Mouse (Mus musculus) thymus, postnatal 0 days (tissue): ENCODE results near the gene Pcgf2. TPM values are rescaled to one million over a fixed set of nuclear protein-coding genes. Genes with fewer than 3 reads are reported as not detected.
"Not testable (repeated sequence)": the region's sequence is repeated elsewhere in the genome, so short reads cannot be mapped to it uniquely, and the experiment has no call there.

Experiments
- DNase-seq: peaks from one replicate; pipeline ENCODE4 v3.0.0-alpha.2; 2015; ENCODE audit warnings: low spot score
- polyA plus RNA-seq: library from polyadenylated mRNA; unstranded; fragments of >200 nt; fragmentation: Nextera tagmentation; extraction: Ambion mirVana; gene quantifications from 2 replicates; pipeline ENCODE4 v1.2.1, GENCODE M21; 2015

Gene Pcgf2
- polyA plus RNA-seq, 1 experiment from 2014 or later: 5.4 TPM

DNA sequence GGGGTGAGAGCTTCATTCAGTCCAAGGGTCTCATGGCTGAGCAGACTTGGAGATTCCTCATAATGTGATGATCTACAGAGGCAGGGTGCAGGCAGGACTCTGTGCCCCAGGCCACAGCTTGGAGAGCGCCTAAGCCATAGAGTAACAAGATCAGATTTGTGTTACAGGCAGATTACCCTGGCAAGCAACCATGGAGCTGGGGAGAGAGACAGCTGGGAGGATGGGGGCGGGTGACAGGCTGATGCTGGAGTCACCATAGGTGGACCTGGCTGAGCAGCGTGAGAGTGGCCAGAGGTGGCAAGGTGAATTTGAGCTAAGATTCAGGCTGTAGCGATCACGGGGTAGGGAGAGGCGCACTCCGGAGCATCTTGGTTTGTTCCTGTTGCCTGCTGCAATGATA is 32.1 kb downstream of the Pcgf2 start:
- DNase-seq: no peak

DNA sequence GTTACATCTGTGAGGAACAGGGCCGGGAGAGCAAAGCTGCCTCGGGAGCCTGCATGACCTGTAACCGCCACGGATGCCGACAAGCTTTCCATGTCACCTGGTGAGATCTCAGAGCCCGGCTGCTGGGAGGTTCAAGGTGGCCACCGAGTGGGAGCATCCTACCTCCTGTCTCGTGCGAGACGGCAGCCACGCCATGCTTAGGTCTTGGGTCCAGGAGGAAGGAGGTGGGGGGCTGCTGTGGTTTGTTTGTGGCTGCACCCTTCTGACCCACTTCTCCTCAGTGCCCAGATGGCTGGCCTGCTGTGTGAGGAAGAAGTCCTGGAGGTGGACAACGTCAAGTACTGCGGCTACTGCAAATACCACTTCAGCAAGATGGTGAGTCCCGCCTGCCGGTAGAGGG is 33.5 kb downstream of the Pcgf2 start:
- no peak for DNase-seq

DNA sequence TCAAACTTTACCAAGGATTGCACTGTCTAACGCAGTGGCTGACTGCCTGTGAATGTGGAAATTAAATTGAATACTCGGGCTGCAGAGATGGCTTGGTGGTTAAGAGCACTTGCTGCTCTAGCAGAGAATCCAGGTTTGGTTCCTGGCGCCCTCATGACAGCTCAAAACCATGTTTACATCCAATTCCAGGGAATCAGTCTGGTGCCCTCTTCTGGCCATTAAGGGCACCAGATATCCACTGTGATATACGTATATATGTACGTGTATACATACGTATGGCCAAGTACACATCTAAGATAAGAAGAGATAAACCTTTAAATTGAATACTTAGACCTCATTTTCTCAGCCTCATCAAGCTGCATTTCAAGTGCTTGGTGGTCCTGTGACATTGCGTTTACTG is 34.1 kb downstream of the Pcgf2 start:
- DNase-seq: no peak

DNA sequence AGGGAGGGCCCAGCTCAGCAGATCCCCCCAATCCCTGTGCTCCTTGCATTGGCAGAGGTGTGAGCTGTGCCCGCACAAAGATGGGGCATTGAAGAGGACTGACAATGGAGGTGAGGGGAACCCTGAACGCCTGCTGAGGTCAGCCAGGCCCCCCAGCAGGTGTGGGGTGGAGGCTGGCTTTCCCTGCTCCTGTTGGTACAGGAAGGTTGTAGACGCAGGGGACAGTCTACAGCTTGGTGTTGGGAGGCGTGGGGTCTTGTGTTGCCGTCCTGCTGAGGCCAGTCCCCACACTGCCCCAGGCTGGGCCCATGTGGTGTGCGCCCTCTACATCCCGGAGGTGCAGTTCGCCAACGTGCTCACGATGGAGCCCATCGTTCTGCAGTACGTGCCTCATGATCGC is 34.9 kb downstream of the Pcgf2 start:
- no peak for DNase-seq

DNA sequence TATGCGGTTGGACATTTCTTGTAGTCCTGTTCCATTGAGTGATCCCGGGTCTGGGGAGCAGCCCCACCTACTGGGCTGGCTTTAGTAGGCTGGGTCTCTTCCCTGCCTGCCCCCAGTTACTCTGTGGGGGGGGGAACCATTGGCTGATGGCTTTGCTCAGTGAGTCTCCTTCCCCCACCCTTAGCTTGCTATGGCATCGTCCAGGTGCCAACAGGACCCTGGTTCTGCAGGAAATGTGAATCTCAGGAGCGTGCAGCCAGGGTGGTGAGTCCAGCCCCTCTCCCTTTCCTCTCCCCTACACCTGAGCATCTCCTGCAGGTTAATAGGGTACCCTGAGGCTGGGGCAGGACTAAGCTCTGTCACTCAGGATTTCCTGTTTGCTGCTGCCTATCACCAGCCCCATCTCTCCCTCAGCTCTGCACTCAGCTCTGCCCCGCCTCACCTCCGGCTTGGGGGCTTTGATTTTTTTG is 35.5 kb downstream of the Pcgf2 start:
- DNase-seq: peak; percentile 57

DNA sequence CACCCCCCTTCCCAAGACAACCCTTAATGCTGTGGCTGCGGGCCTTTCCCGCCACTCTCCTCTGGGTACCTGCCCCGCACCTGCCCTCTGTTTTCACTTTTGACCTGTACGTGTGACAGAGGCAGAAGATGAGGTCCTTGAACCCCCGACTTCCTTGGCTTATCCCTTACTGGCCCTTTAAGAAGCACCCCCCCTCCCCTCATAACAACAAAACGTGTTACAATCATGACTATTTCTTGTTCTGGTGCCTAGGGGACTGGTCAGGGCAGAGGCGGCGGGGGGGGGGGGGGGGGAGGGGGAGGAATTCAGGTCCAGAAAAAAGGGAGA is 36.0 kb downstream of the Pcgf2 start:
- DNase-seq: no peak

DNA sequence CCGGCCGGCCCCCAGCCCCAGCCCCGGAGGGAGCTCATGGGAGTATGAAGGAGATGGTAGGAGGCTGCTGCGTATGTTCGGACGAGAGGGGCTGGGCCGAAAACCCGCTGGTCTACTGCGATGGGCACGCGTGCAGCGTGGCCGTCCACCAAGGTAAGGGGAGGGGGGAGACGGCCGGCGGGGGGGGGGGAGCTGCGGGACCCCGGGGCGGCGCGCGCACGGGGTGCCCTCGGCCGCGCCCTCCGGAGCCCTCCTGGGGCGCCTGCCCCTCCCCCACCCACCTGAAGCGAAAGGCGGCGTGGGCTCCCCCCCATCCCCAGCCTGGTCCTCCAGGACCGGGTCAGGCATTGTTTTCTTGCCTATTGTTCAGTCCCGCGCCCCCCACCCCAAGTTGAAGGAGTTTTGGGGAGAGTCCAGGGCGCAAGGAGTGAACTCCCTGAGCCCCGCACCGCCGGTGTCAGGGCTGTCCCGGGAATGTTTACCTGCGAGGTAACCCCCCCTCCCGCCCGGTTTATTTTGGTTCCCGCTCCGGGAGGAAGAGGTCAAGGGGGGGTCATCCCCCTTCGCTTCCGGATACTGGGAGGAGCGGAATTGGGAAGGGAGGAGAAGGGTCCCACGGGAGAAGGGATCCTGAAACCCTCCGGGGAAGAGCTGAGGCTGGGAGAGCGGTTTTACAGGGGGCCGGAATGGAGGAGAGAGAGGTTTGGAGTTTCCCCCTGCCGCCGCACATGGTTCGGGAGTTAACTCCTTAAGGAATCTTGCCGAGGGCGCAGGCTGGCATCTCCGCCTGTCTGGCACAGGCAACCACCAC is 36.6 kb downstream of the Pcgf2 start:
- DNase-seq: peak; percentile 45

DNA sequence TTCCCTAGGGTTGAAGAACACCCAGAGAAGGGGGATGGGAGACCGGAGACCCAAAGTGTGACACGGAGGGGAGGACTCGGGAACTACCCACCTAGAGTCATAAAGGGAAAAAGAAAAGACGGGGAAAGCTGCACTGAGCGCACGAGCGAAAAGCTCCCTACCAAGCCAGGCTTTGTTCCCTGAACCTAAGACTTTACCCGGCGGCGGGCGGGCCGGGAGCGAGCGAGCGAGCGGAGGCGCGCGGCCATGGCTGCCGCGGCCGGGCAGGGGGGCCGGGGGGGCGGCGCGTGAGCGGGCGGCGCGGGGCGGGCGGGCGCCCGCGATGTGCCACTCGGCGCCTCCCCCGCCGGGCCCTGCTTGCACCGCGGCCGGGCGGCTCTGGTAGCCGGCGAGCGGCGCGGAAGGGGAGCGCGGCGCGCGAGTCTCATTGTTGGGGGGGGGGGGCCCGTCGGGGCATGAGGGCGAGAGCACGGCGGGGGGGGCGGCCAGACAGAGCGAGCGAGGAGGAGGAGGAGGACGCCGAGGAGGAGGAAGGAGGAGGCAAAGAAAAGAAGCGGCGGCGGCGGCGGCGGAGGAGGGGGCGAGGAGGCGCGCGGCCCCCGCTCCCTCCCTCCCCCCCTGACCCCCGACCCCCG is 37.3 kb downstream of the Pcgf2 start, which contains the start of gene Mllt6:
Mllt6 (plus strand) TSS at position 522 of the 635 bp plus-strand sequence.
- peak; percentile 70 for DNase-seq

DNA sequence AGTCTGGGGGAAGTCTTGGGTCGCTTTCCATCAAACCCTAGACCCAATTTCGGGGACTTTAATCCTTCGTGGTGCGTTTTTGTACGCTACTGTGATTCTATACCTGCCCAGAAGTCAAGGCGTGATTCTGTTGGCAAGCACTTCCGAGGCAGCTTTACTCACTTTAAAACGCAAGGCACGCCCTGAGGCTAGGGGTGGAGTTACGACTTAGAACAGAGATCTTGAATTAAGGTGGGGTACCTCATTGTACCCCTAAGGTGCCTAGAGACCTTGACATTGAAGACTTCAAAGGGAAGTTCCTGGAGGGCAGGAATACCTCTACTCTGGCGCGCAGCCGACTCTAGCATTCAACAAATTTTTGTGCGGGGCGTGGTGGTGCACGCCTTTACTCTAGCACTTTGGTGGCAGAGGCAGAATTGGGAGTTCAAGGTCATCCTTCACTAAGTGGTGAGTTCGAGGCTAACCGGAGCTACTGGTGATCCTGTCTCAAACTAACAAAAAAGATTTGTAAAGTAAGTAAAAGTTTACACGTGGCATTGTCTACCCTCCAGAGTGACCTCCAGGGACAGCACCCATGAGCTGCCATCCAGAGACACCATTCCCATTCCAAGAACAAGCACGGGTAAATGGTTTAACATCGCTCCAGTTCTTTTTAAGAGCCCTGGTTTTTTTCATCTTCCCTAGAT is 37.9 kb downstream of the Pcgf2 start:
- DNase-seq: peak; percentile 65

DNA sequence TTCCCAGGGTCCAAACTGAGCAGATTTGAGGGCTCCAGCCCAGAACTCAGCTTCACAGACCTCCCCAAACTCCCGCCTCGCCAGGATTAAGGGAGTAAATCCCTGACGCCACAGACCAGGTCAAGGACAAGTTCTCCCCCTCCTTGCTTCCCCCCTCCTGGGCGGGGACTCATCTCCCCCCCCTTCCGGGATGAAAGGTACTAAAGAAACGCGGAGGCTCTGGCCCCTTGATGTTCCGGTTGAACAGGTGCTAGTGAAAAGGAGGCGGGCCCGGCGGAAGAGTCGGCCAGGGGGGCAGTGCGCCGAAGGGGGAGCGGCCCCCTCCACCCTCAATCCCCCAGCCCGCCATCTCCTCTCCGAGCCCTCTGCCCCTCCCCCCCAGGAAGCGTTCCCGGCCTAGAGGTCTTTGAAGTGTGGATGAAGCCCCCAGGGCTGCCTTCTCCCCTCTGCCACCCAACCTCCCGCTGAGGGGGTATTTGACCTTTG is 38.6 kb downstream of the Pcgf2 start:
- DNase-seq: peak; percentile 60

DNA sequence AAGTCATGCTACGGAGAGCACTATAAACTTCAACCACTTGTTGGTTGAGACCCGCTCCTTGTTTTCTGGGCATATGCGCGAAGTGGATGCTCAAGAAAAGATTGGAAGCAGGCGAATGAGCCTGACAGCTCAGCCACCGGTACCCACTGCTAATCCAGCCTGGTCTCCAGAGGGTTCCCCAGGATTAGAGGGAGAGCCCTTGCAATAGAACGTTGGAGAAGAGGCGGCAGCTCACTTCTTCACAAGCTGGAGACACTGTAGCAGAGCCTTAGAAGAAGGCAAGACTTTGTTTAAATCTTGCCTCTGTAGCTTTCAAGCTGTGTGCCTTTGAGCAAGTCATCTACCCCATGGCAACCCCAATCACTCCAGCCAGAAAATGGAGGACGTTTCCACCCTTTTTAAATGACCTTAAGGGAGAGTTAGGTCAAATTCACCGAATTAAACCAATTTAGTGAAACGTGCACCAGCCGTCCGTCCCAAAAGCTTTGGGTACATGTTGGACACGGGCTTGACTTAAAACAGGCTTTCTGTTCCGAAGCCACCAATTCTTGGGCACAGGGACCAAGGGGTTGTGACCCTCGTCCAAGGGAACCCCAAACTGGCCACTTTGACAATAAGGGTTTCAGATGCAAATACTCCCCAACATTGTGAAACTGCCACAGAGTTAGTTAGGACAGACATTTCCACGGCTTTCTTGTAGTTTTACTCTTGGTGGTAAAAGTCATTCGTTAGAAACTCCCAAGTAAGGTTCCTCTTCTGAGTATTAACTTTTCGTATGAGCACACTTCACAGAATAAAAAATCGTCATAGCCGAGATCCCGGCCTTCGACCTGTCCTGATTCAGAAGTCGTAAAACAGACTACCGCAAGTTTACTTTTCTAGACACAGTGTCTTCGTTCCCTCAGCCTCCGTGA is 39.3 kb downstream of the Pcgf2 start:
- DNase-seq: no peak

DNA sequence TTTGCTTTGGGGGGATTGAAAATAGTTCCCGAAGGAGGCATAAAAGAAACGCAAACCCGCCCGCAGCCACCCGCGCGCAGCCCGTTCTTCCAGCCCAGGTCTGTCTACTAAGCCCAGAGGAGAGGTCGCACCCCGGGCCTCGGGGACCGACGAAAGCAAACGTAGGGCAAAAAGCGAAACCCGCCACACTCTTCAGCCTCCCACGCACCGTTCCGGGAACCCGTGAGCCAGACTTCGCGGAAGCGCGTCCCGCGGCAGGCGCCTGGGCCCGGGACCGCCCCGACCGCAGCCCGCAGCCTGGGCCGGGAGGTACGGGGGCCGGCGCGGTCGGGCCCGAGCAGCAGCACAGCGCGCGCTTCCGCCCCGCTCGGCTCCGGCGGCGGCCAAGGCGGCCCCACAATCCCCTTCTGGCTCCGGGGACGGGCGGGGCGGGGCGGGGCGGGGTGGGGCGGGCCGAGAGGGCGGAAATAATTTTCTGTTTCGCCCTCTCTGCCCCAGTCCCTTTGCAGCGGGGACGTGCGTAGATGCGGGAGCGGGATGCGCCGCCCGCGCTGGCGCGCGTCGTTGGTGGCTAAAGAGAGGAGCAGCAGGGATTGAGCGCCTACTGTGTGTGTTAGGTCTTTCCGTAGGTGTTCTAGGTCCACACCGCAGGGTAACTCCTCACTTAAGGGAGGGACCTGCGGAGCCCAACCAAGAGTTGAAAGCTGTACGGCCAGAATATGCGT is 40.1 kb downstream of the Pcgf2 start:
- DNase-seq: peak; percentile 81

DNA sequence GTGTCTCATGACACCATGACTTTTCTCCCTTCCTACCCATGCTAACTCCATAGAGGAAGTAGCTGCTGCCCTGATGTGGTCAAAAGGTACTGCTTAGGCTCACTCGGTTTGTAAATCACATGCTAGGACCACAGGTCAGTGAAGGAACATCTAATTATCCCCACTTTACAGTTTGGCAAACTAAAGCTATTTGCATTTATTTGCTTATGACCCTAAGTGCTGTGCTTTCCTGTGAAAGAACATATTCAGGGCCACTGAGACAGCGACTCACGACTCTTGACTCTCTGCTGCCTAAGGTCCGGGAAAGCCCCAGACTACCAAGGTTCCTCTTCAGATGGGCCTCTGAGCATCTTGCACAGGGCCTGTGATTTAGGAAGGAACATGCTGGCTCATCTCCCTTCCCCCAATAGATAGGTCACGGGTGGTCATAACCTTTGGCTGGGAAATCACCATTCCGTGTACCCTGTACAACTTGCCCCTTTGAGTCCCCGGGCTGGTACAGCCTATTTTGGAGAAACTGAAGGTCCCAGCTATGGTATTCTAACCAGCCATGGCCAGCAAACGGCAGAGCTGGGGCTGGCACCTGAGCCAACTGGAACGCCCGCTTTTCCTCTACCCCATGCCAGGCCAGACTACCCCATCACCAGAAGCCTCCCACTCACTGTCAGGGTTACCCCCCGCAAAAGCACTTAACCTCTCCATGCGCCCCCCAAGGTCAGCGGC is 40.9 kb downstream of the Pcgf2 start:
- peak; percentile 26 for DNase-seq

DNA sequence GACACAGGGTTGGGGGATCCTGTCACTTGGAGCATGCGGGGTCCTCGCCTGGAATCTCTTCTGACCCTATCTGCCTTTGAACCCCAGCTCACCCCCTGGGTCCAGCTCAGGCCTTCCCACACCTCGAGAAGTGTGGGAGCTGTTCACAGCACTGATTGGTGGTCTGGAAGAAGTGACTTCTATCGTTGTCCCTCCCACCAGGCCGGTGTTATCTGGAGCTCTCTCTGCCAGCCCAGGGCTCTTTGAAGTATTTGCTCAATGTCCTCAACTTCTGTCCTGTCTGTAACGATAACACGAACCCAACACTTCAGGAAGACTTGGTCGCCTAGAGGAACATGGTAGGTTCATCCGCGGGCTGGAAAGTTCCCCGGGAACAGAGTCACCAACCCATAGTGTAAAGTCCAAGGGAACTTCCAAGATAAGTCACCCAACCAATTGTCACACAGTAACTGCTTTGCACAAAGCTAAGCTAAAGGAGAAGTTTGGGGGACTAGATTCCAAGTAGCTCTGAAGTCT is 41.5 kb downstream of the Pcgf2 start:
- no peak for DNase-seq

DNA sequence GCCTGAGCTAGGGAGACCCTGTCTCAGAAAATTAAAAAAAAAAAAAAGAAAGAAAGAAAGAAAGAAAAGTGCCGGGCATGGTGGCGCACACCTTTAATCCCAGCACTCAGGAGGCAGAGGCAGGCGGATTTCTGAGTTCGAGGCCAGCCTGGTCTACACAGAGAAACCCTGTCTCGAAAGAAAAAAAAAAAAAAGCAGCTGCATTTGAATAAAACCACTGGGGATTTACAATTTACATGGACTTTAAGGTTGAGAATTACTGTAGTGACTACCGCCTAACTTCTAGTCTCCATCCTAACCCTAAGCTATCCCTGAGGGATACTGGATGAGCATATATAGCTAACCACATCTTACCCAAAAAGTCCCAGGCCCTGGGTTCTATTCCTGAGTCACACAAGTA is 42.3 kb downstream of the Pcgf2 start:
- not testable (repeated sequence) for DNase-seq

DNA sequence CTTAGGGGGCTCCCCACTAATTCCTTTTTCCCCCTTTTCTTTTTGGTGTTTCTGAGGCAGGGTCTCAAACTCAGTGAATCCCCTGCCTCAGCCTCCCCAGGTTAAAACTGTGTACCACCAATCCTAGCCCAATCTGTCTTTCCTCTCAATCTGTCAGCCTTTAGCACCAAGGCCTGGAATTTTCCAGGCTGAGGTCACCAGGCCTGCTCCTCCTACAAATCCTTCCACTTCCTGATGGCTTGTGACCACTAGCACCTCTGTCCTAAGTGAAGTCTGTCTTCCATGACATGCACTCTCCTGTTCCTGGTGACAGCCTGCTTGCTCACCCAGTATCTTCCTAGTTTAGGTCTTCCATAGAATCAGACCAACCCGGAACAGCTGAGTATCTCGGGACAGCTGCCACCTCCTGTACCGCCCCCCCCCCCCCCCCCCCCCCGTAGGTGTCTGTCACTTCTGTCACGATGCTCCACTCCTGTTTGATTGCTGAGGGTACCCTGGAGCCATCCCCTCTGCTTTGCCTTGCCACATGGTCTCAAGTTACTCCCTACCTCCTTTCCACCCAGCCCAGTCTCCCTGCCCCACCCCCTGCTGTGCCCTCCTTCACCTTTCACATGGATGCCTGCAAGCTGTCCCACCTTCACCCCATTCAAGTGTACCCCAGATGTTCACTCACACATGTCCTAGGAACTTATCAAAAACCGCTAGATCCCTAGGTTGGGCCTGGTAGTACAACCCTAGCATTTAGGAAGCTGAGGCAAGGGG is 42.9 kb downstream of the Pcgf2 start:
- DNase-seq: no peak

DNA sequence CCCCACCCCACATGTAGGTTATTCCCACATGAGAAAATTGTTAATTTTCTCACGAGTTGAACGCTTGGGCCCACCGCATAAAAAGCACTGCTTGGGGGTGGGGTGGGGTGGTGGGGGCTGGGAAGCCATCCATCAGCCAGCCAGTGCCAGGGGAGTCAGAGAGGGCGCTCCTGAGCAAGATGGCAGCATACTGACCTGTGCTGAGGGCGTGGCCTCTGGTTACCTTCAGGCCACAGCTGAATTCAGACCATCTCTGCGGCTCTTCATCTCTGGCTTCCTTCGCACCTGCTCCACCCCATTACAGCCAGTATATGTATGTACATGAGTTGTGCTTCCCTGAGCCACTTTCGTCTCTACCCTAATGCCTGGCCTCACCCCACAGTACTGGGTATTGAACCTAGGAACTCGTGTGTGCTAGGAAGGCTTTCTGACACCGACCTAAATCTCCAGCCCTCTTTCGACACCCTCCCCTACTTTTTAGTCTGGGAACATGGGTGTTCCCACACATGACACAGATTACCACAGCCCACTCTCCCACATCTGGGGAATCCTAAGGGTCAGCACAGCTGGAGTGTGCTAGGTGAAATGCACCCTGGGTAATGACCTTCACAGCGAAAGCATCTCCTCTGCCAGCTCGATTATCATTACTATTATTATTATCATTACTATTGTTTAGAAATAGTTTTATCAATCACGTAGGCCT is 43.9 kb downstream of the Pcgf2 start:
- DNase-seq: no peak

DNA sequence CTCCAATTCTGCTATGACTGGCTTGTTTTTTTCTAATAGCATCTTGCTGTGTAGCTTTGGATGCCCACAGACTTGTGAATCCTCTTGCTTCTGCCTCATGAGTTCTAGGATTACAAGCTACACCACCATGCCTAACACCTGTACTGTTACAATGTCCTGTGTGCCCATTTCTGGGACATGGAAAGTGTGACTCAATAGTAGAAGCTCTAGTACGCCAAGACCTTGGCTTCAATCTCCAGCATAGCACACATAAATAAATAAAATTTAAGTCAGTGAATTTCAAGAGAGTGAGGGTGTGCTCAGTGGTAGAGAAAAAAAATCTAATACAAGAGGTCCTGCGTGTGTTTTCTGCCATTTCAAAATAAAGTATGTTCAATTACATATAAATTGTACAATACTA is 46.1 kb downstream of the Pcgf2 start:
- DNase-seq: no peak
